Mouse (Mus musculus): ENCODE data around the gene Ppm1a.

GRCm38 (mm10) chr12:72749500-72749899 lies 7.8 kb upstream of the Ppm1a start:
- TF ChIP-seq CTCF (IDR thresholded peaks at IDR 0.05; ENCODE audit: low read depth, low read length), result no peak
- no peak for TF ChIP-seq POLR2A (IDR thresholded peaks at IDR 0.05; ENCODE audit: extremely low read depth, insufficient read depth, low read length)
